Mouse (Mus musculus) limb, embryonic 12.5 days (tissue): ENCODE measurements around the gene Klf5. TPM values are rescaled to one million over a fixed set of nuclear protein-coding genes. Genes with fewer than 3 reads are reported as not detected.
A peak's percentile ranks its signal among the peaks of the same experiment; 100 is the strongest.

Source experiments
- ATAC-seq: fragments of 200-750 bp; cut with Nextera tagmentation; 2 replicates; pipeline ENCODE4 v1.8.0; 2017; ENCODE audit warnings: low read depth, moderate TSS enrichment; ENCODE audit not compliant: insufficient number of reproducible peaks, insufficient read depth, low FRiP score, low TSS enrichment
- H3K27ac ChIP-seq: fragments of 300-500 bp; sonication (generic); 2 replicates; pipeline ENCODE4 v1.5.1; 2016; ENCODE audit warnings: mild to moderate bottlenecking, moderate library complexity
- H3K27me3 ChIP-seq: fragments of 300-500 bp; sonication (generic); 2 replicates; pipeline ENCODE4 v1.6.1; 2016; ENCODE audit warnings: mild to moderate bottlenecking, moderate library complexity
- H3K36me3 ChIP-seq: fragments of 300-500 bp; sonication (generic); 2 replicates; pipeline ENCODE4 v1.6.1; 2016; ENCODE audit warnings: mild to moderate bottlenecking, moderate library complexity
- H3K4me1 ChIP-seq: fragments of 300-500 bp; sonication (generic); replicated peaks from 2 replicates; pipeline ENCODE4 v1.6.1; 2016
- H3K4me2 ChIP-seq: fragments of 300-500 bp; sonication (generic); 2 replicates; pipeline ENCODE4 v1.6.1; 2016; ENCODE audit warnings: mild to moderate bottlenecking, moderate library complexity
- H3K4me3 ChIP-seq: fragments of 300-500 bp; sonication (generic); replicated peaks from 2 replicates; pipeline ENCODE4 v1.5.1; 2016; ENCODE audit warnings: mild to moderate bottlenecking
- H3K9ac ChIP-seq: fragments of 300-500 bp; sonication (generic); replicated peaks from 2 replicates; pipeline ENCODE4 v1.6.1; 2016; ENCODE audit warnings: mild to moderate bottlenecking, moderate library complexity
- H3K9me3 ChIP-seq: fragments of 300-500 bp; sonication (generic); 2 replicates; pipeline ENCODE4 v1.6.1; 2016; ENCODE audit warnings: mild to moderate bottlenecking, moderate library complexity
- WGBS: fragments of 180-500 bp; shearing (Covaris S2); methylation state at CpG from one replicate; pipeline ENCODE4 v1.1.7; 2016; 5-methylcytosine and 5-hydroxymethylcytosine counted together
- polyA plus RNA-seq: library from polyadenylated mRNA; unstranded; fragments of >200 nt; fragmentation: Nextera tagmentation; extraction: Ambion mirVana; gene quantifications from 2 replicates; pipeline ENCODE4 v1.2.1, GENCODE M21; 2016

Gene Klf5
- 6.9 and 7.5 TPM in 2 replicates for polyA plus RNA-seq

- H3K36me3 ChIP-seq, result no peaks in the 10 kb centered on the region
- peak within 1 kb of the TSS; percentile 98 for H3K4me2 ChIP-seq
- H3K9ac ChIP-seq, result peak within 1 kb of the TSS; percentile 66
- 0 out of 2 replicates have a peak, but pooled peaks cover 3% of the 10 kb centered on the region for H3K4me1 ChIP-seq
- peaks cover 21% of the 10 kb centered on the region for H3K27me3 ChIP-seq
- peak within 1 kb of the TSS; percentile 70 for H3K4me3 ChIP-seq
- H3K9me3 ChIP-seq, result no peaks in the 10 kb centered on the region
- WGBS, result 1% methylated on average over 59 of the region's 67 CpGs
- ATAC-seq, result peak; percentile 98
- H3K27ac ChIP-seq, result peak within 1 kb of the TSS; percentile 53; the same call in 1 of the 2 replicates
Observed at GRCm38 (mm10) chr14:99298385-99299021, at the start of gene Klf5. TSS of gene Klf5 (plus strand) at chr14:99298691.

GRCm38 (mm10) chr14:99262026-99262425, 36.5 kb upstream of the Klf5 start:
- Histone ChIP-seq H3K36me3 (peaks cover 3% of the 10 kb centered on the region), H3K4me2 (no peak overlapping the region), H3K27ac (no peak overlapping the region), H3K9me3 (no peaks in the 10 kb centered on the region), H3K27me3 (no peaks in the 10 kb centered on the region), H3K9ac (no peak overlapping the region), H3K4me3 (no peak overlapping the region), H3K4me1 (no peaks in the 10 kb centered on the region)
- WGBS, result 94% methylated on average over 12 of the region's 12 CpGs
- no peak for ATAC-seq

DNA sequence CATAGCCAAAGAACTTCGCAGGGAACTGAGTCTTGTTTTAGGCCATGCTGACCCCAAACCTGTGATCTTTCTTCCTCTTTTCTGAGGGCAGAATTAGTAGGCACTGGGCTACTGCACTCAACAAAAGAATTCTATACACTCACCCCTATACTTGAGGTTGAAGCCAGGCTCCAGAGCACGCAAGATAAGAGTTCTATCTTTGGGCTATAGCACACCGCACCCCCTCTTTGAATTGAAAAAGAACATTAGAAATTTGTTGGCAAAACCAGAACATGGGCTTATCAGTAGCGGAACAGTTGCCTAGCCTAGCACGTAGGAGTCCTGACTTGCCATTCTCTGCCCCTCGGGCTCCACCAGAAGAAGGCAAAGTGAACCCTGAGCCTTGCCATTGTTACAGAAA, 34.7 kb upstream of the Klf5 start:
- no peaks in the 10 kb centered on the region for H3K4me1 ChIP-seq
- H3K27ac ChIP-seq, result no peak overlapping the region
- H3K9ac ChIP-seq, result no peak overlapping the region
- no peak overlapping the region for H3K4me3 ChIP-seq
- no peaks in the 10 kb centered on the region for H3K9me3 ChIP-seq
- no peak for ATAC-seq
- no peak overlapping the region for H3K4me2 ChIP-seq
- no peaks in the 10 kb centered on the region for H3K27me3 ChIP-seq
- WGBS, result 95% methylated on average over 6 of the region's 6 CpGs
- no peaks in the 10 kb centered on the region for H3K36me3 ChIP-seq

GRCm38 (mm10) chr14:99265791-99266190, 32.7 kb upstream of the Klf5 start:
- no peak overlapping the region for H3K4me2 ChIP-seq
- no peaks in the 10 kb centered on the region for H3K27me3 ChIP-seq
- no peaks in the 10 kb centered on the region for H3K4me1 ChIP-seq
- H3K4me3 ChIP-seq, result no peak overlapping the region
- H3K9me3 ChIP-seq, result no peaks in the 10 kb centered on the region
- no peaks in the 10 kb centered on the region for H3K36me3 ChIP-seq
- 94% methylated on average over 14 of the region's 14 CpGs for WGBS
- no peak overlapping the region for H3K27ac ChIP-seq
- H3K9ac ChIP-seq, result no peak overlapping the region
- no peak for ATAC-seq

DNA sequence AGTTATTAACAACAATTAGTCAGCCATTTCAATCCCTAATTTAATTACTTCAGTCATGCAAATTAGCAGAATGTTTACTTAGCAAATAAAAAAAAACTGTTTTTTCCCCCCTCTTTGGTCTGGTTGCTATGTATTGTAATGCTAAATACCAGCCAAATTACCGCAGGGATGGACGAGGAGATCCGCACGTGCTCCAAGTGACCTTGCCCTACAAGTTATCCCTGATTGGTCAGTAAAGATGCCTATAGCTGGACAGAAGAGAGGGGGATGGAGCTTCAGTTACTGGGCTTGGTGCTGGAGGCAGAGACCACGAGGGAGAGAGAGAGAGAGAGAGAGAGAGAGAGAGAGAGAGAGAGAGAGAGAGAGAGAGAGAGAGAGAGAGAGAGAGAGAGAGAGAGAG, 31.7 kb upstream of the Klf5 start:
- no peak for ATAC-seq
- no peak overlapping the region for H3K27ac ChIP-seq
- no peak overlapping the region for H3K9ac ChIP-seq
- no peaks in the 10 kb centered on the region for H3K4me1 ChIP-seq
- 74% methylated on average over 5 of the region's 5 CpGs for WGBS
- H3K4me3 ChIP-seq, result no peak overlapping the region
- no peak overlapping the region for H3K4me2 ChIP-seq
- H3K27me3 ChIP-seq, result no peaks in the 10 kb centered on the region
- no peaks in the 10 kb centered on the region for H3K9me3 ChIP-seq
- H3K36me3 ChIP-seq, result no peaks in the 10 kb centered on the region

DNA sequence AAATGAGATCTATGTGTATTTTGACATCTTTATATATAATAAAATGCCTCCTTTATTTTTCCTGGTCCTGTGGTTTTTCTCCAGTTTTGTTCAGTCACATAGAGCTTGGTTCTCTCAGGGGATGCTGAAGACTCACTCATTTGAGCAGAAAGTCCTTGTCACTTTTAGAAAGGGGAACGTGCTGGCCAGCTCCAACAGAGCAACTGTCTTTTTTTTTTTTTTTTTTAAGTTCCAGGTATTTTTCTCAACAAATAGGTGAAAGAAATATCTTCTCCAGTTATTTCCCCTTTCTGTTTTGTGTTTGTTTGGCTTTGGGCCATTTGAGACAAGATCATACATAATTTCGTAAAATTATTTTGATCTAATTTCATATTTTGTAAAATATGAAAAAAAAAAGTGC, 24.4 kb upstream of the Klf5 start:
- Histone ChIP-seq H3K27ac (no peak overlapping the region), H3K9me3 (no peaks in the 10 kb centered on the region), H3K36me3 (no peaks in the 10 kb centered on the region), H3K4me1 (0 out of 2 replicates have a peak, but pooled peaks cover 4% of the 10 kb centered on the region), H3K4me3 (no peak overlapping the region), H3K4me2 (no peak overlapping the region), H3K9ac (no peak overlapping the region), H3K27me3 (peaks cover 7% of the 10 kb centered on the region; the same call in 1 of the 2 replicates)
- WGBS, result 71% methylated on average over 2 of the region's 2 CpGs
- ATAC-seq, result no peak

GRCm38 (mm10) chr14:99275827-99276226, 22.7 kb upstream of the Klf5 start:
- no peak for ATAC-seq
- WGBS, result 10% methylated on average over 4 of the region's 4 CpGs
- Histone ChIP-seq H3K9me3 (no peaks in the 10 kb centered on the region), H3K4me1 (0 out of 2 replicates have a peak, but pooled peaks cover 4% of the 10 kb centered on the region), H3K36me3 (no peaks in the 10 kb centered on the region), H3K4me2 (no peak overlapping the region), H3K9ac (no peak overlapping the region), H3K27me3 (peaks cover 12% of the 10 kb centered on the region; the same call in 1 of the 2 replicates), H3K27ac (no peak overlapping the region), H3K4me3 (no peak overlapping the region)

GRCm38 (mm10) chr14:99278312-99278711, 20.2 kb upstream of the Klf5 start:
- H3K27me3 ChIP-seq, result peaks cover 12% of the 10 kb centered on the region; the same call in 1 of the 2 replicates
- no peaks in the 10 kb centered on the region for H3K36me3 ChIP-seq
- H3K4me1 ChIP-seq, result 0 out of 2 replicates have a peak, but pooled peaks cover 4% of the 10 kb centered on the region
- H3K4me3 ChIP-seq, result no peak overlapping the region
- ATAC-seq, result no peak
- no peak overlapping the region for H3K4me2 ChIP-seq
- no peaks in the 10 kb centered on the region for H3K9me3 ChIP-seq
- no peak overlapping the region for H3K9ac ChIP-seq
- no peak overlapping the region for H3K27ac ChIP-seq
- WGBS, result 26% methylated on average over 9 of the region's 9 CpGs

DNA sequence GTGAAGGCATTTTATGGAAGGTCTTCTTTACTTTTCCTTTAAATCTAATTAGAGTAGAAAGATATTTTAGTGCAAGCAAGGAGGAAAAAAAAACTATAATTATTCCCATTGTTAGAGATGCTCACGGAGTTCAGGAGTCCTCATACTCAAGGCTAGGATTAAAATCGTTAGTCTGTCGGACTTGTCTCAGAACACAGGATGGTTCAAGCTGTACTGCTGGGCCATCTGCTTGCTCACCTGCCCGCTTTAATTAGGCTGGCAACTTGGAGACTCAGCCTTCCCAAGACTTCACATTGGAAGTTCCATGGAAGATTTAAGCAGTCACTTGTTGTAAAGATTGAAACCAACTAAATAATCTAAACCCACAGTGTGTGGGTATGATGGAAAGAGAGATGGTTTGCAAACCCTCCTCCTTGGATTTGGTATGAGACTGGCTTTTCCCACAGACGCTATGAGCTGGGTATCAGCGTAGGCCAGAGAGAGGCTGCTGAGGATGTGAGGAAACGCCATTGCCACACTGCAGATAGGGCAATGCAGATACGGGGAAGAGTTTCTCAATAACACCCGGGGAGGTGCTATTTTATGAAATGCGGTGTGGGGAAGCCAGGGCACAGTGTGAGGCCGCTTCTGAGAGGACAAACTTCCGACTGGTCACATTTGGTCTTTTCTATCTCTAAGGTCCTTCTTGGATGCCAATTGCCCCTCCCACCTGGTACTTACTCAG, 19.6 kb upstream of the Klf5 start:
- Histone ChIP-seq H3K4me1 (0 out of 2 replicates have a peak, but pooled peaks cover 4% of the 10 kb centered on the region), H3K36me3 (no peaks in the 10 kb centered on the region), H3K9me3 (no peaks in the 10 kb centered on the region), H3K27me3 (peaks cover 12% of the 10 kb centered on the region; the same call in 1 of the 2 replicates), H3K27ac (no peak overlapping the region), H3K9ac (no peak overlapping the region), H3K4me3 (no peak overlapping the region), H3K4me2 (no peak overlapping the region)
- WGBS, result 43% methylated on average over 12 of the region's 12 CpGs
- no peak for ATAC-seq

DNA sequence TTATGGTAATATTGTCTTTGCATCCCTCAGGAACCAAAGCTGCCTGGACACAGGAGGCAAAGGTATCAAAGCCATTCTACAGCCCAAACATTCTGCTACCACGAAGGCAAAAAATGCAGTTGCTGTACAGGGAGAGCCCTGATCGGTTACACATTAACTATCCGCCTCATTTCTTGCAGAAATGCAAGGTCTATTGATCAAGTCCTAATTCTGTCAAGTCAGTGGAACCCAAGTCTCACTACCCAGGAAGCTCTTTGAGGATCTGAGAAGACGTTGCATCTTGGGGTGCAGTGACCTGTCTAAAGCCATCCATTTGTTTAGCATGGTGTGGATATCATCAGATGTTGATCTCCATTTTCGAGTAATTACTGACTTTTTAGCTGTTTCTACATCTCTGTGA, 18.1 kb upstream of the Klf5 start:
- H3K4me1 ChIP-seq, result 0 out of 2 replicates have a peak, but pooled peaks cover 4% of the 10 kb centered on the region
- WGBS, result 84% methylated on average over 5 of the region's 5 CpGs
- 0 out of 2 replicates have a peak, but pooled peaks cover 5% of the 10 kb centered on the region for H3K27me3 ChIP-seq
- H3K9me3 ChIP-seq, result no peaks in the 10 kb centered on the region
- no peak overlapping the region for H3K27ac ChIP-seq
- no peak for ATAC-seq
- no peak overlapping the region for H3K9ac ChIP-seq
- no peaks in the 10 kb centered on the region for H3K36me3 ChIP-seq
- H3K4me2 ChIP-seq, result no peak overlapping the region
- H3K4me3 ChIP-seq, result no peak overlapping the region

- H3K4me1 ChIP-seq, result 0 out of 2 replicates have a peak, but pooled peaks cover 1% of the 10 kb centered on the region
- ATAC-seq, result no peak
- H3K27me3 ChIP-seq, result 0 out of 2 replicates have a peak, but pooled peaks cover 5% of the 10 kb centered on the region
- no peaks in the 10 kb centered on the region for H3K36me3 ChIP-seq
- no peak overlapping the region for H3K4me2 ChIP-seq
- H3K4me3 ChIP-seq, result no peak overlapping the region
- 67% methylated on average over 5 of the region's 5 CpGs for WGBS
- no peak overlapping the region for H3K27ac ChIP-seq
- H3K9ac ChIP-seq, result no peak overlapping the region
- H3K9me3 ChIP-seq, result no peaks in the 10 kb centered on the region
Observed at GRCm38 (mm10) chr14:99280825-99281433, 17.6 kb upstream of the Klf5 start.
